Comparison of ENCODE assay signal across 8 mouse cellular contexts in genomic region chr5:17816170-17816569, GRCm38 (mm10).
DNase-seq lines count a peak whose midpoint lies in the region; ATAC-seq lines count a peak whose summit lies in the region.

No protein-coding gene starts in this region.

- DNase-seq in heart, adult 8-10 months (ENCODE audit: low spot score): peak; percentile 63
- no peak for DNase-seq in heart, postnatal 4 days
- peak; percentile 15 for DNase-seq in right cerebral cortex, adult 18-20 months
- DNase-seq in right cerebral cortex, postnatal 10 days (ENCODE audit: low spot score in 2 of 2): no peak
- peak; percentile 31 for DNase-seq in fibroblast of lung, adult 2 months (ENCODE audit: low read depth)
- DNase-seq in skeletal muscle tissue, adult 2 months (ENCODE audit: low read depth, low spot score): peak; percentile 28
- no peak for DNase-seq in gastrocnemius, postnatal 36 days

- no peak overlapping the region for H3K27ac ChIP-seq in forebrain, embryonic 16.5 days (ENCODE audit: low read length)

- no peaks in the 10 kb centered on the region for H3K4me1 ChIP-seq in forebrain, embryonic 16.5 days (replicated peaks; ENCODE audit: control insufficient read depth, insufficient read depth, low read length)

- no peak for ATAC-seq in forebrain, embryonic 16.5 days

- H3K36me3 ChIP-seq in forebrain, embryonic 16.5 days (ENCODE audit: control insufficient read depth, insufficient read depth): no peaks in the 10 kb centered on the region

- intact Hi-C loops in gastrocnemius, postnatal 36 days (cut with DNase I): loop anchor here (2.0 kb wide), 1 partner anchor 227 kb away; no protein-coding TSS in a partner anchor

- H3K4me3 ChIP-seq in forebrain, embryonic 16.5 days (replicated peaks; ENCODE audit: low read length): no peak overlapping the region

- H3K27me3 ChIP-seq in forebrain, embryonic 16.5 days (replicated peaks; ENCODE audit: control insufficient read depth, insufficient read depth, low read length): no peaks in the 10 kb centered on the region

- 10% methylated on average over 2 of the region's 2 CpGs for WGBS in forebrain, embryonic 16.5 days

- H3K4me2 ChIP-seq in forebrain, embryonic 16.5 days (ENCODE audit: low read length): no peak overlapping the region

- no peaks in the 10 kb centered on the region for H3K9me3 ChIP-seq in forebrain, embryonic 16.5 days (ENCODE audit: control insufficient read depth, low read length)

- H3K9ac ChIP-seq in forebrain, embryonic 16.5 days (replicated peaks; ENCODE audit: low read depth, low read length): no peak overlapping the region

Comparison
In these comparisons a context has a peak if more than half of its experiments do, and no peak if none do; other contexts are left out.
1. DNase-seq: peak in heart, adult 8-10 months (single experiment), right cerebral cortex, adult 18-20 months (single experiment), fibroblast of lung, adult 2 months (single experiment) and skeletal muscle tissue, adult 2 months (single experiment); none in heart, postnatal 4 days (single experiment), right cerebral cortex, postnatal 10 days (0 of 2) and gastrocnemius, postnatal 36 days (0 of 2).